In genomic region chr2:122301081-122301920, GRCm38 (mm10) we compare ENCODE assay signal across 8 mouse cellular contexts. TPM values are rescaled to one million over a fixed set of nuclear protein-coding genes. Genes with fewer than 3 reads are reported as not detected.
DNase-seq lines count a peak whose midpoint lies in the region; ATAC-seq lines count a peak whose summit lies in the region.

No protein-coding gene starts in this region.

- H3K27ac ChIP-seq in embryonic facial prominence, embryonic 10.5 days (replicated peaks), result no peak overlapping the region
- H3K27ac ChIP-seq in hindbrain, embryonic 13.5 days, result no peak overlapping the region
- no peak overlapping the region for H3K27ac ChIP-seq in liver, embryonic 11.5 days (ENCODE audit: low read depth, low read length)

- peaks cover 45% of the 10 kb centered on the region for H3K4me1 ChIP-seq in embryonic facial prominence, embryonic 10.5 days
- H3K4me1 ChIP-seq in hindbrain, embryonic 13.5 days (replicated peaks), result peaks cover 49% of the 10 kb centered on the region
- H3K4me1 ChIP-seq in liver, embryonic 11.5 days (replicated peaks; ENCODE audit: control insufficient read depth, insufficient read depth, low read length), result peaks cover 2% of the 10 kb centered on the region; the same call in 1 of the 2 replicates

- peak overlapping the region; percentile 55 for H3K4me3 ChIP-seq in embryonic facial prominence, embryonic 10.5 days
- H3K4me3 ChIP-seq in hindbrain, embryonic 13.5 days, result peak overlapping the region; percentile 45
- H3K4me3 ChIP-seq in liver, embryonic 11.5 days (ENCODE audit: low read depth, low read length), result peak overlapping the region; percentile 40

- no peaks in the 10 kb centered on the region for H3K36me3 ChIP-seq in embryonic facial prominence, embryonic 10.5 days (replicated peaks)
- H3K36me3 ChIP-seq in hindbrain, embryonic 13.5 days, result no peaks in the 10 kb centered on the region
- H3K36me3 ChIP-seq in liver, embryonic 11.5 days (ENCODE audit: control insufficient read depth, insufficient read depth, low read length), result no peaks in the 10 kb centered on the region

- peak; percentile 41 for DNase-seq in kidney, adult 18-20 months
- DNase-seq in kidney, adult 11 months, result no peak
- peak; percentile 31 for DNase-seq in ZHBTc4 (ENCODE audit: low read depth, low spot score)
- DNase-seq in embryonic facial prominence, embryonic 10.5 days (ENCODE audit: low spot score), result peak; percentile 59
- DNase-seq in liver, embryonic 11.5 days (ENCODE audit: low spot score), result peak; percentile 55
- peak; percentile 61 for DNase-seq in neural tube, embryonic 10.5 days (ENCODE audit: extremely low spot score, low spot score)
- DNase-seq in layer of hippocampus, adult 9-10 months (ENCODE audit: low spot score), result no peak

- H3K27me3 ChIP-seq in embryonic facial prominence, embryonic 10.5 days (replicated peaks; ENCODE audit: low read depth, poor library complexity, severe bottlenecking), result peaks cover 100% of the 10 kb centered on the region
- peaks cover 99% of the 10 kb centered on the region for H3K27me3 ChIP-seq in hindbrain, embryonic 13.5 days
- H3K27me3 ChIP-seq in liver, embryonic 11.5 days (replicated peaks; ENCODE audit: control insufficient read depth, insufficient read depth, low read length), result peaks cover 88% of the 10 kb centered on the region

- H3K9ac ChIP-seq in hindbrain, embryonic 13.5 days, result peak overlapping the region; percentile 67
- no peak overlapping the region for H3K9ac ChIP-seq in liver, embryonic 11.5 days (ENCODE audit: low read depth, low read length)

- no peaks in the 10 kb centered on the region for H3K9me3 ChIP-seq in embryonic facial prominence, embryonic 10.5 days
- H3K9me3 ChIP-seq in hindbrain, embryonic 13.5 days, result no peaks in the 10 kb centered on the region
- H3K9me3 ChIP-seq in liver, embryonic 11.5 days (ENCODE audit: control insufficient read depth, low read length), result no peaks in the 10 kb centered on the region

- 1% methylated on average over 48 of the region's 48 CpGs for WGBS in embryonic facial prominence, embryonic 10.5 days
- WGBS in hindbrain, embryonic 13.5 days, result 1% methylated on average over 48 of the region's 48 CpGs
- WGBS in liver, embryonic 11.5 days, result 2% methylated on average over 48 of the region's 48 CpGs

- H3K4me2 ChIP-seq in hindbrain, embryonic 13.5 days, result peak overlapping the region; percentile 88
- peak overlapping the region; percentile 63 for H3K4me2 ChIP-seq in liver, embryonic 11.5 days

- peak; percentile 49 for ATAC-seq in hindbrain, embryonic 13.5 days (ENCODE audit: low FRiP score)
- no peak; the same call in 1 of the 2 replicates for ATAC-seq in liver, embryonic 11.5 days (replicated peaks; ENCODE audit: low FRiP score)

RNA-seq across cellular contexts. Expression of gene Duoxa2, which starts 2.6 kb away (rescaled TPM):
- polyA plus RNA-seq in embryonic facial prominence, embryonic 10.5 days (2016; fragmentation: Nextera tagmentation; extraction: Ambion mirVana), result 0.09 TPM in 1 of 2 replicates, not detected in the other
- not detected in 2 replicates for polyA plus RNA-seq in hindbrain, embryonic 13.5 days (2015; fragmentation: Nextera tagmentation; extraction: Ambion mirVana)
- polyA plus RNA-seq in liver, embryonic 11.5 days (2014; fragmentation: Nextera tagmentation; extraction: Ambion mirVana), result 0.12 TPM in 1 of 2 replicates, not detected in the other

RNA-seq across cellular contexts. Expression of gene Duox2, which starts 3.1 kb away (rescaled TPM):
- polyA plus RNA-seq in embryonic facial prominence, embryonic 10.5 days (2016; fragmentation: Nextera tagmentation; extraction: Ambion mirVana), result not detected in 2 replicates
- polyA plus RNA-seq in hindbrain, embryonic 13.5 days (2015; fragmentation: Nextera tagmentation; extraction: Ambion mirVana), result not detected in 2 replicates
- polyA plus RNA-seq in liver, embryonic 11.5 days (2014; fragmentation: Nextera tagmentation; extraction: Ambion mirVana), result not detected in 2 replicates

RNA-seq across cellular contexts. Expression of gene Duoxa1, which starts 12.2 kb away (rescaled TPM):
- 0.27 TPM in 1 of 2 replicates, not detected in the other for polyA plus RNA-seq in embryonic facial prominence, embryonic 10.5 days (2016; fragmentation: Nextera tagmentation; extraction: Ambion mirVana)
- 0.13 TPM in 1 of 2 replicates, not detected in the other for polyA plus RNA-seq in hindbrain, embryonic 13.5 days (2015; fragmentation: Nextera tagmentation; extraction: Ambion mirVana)
- polyA plus RNA-seq in liver, embryonic 11.5 days (2014; fragmentation: Nextera tagmentation; extraction: Ambion mirVana), result not detected in 2 replicates

RNA-seq across cellular contexts. Expression of gene Duox1, which starts 14.2 kb away (rescaled TPM):
- 0.07 TPM in 1 of 2 replicates, not detected in the other for polyA plus RNA-seq in embryonic facial prominence, embryonic 10.5 days (2016; fragmentation: Nextera tagmentation; extraction: Ambion mirVana)
- 0.13 and 0.16 TPM in 2 replicates for polyA plus RNA-seq in hindbrain, embryonic 13.5 days (2015; fragmentation: Nextera tagmentation; extraction: Ambion mirVana)
- 0.10 TPM in 1 of 2 replicates, not detected in the other for polyA plus RNA-seq in liver, embryonic 11.5 days (2014; fragmentation: Nextera tagmentation; extraction: Ambion mirVana)

Comparison
In these comparisons a context has a peak if more than half of its experiments do, and no peak if none do; other contexts are left out.
1. DNase-seq: peak in kidney, adult 18-20 months (single experiment), ZHBTc4 (single experiment), embryonic facial prominence, embryonic 10.5 days (single experiment), liver, embryonic 11.5 days (single experiment) and neural tube, embryonic 10.5 days (single experiment); none in kidney, adult 11 months (single experiment) and layer of hippocampus, adult 9-10 months (single experiment).
2. Peak in every context shown above with its lines, with median percentiles within 50 percentile points of each other: H3K4me3 ChIP-seq.